36 mouse cellular contexts compared by ENCODE assay signal in genomic region chr16:27420982-27421381, GRCm38 (mm10). TPM values are rescaled to one million over a fixed set of nuclear protein-coding genes. Genes with fewer than 3 reads are reported as not detected.
"Had no signal": no experiment of that assay in that cellular context is flagged by ENCODE, and none has a peak within 500 bp of the region (broad histone marks: within the 10 kb centered on the region; RNA-seq: fewer than 3 reads in every experiment).

No protein-coding gene starts in this region.

- H3K27ac ChIP-seq: heart, embryonic 10.5 days; hindbrain, embryonic 10.5 days; hindbrain, embryonic 12.5 days; hindbrain, embryonic 14.5 days; intestine, embryonic 15.5 days; kidney, embryonic 15.5 days; kidney, postnatal 0 days; limb, embryonic 13.5 days; limb, embryonic 15.5 days had no signal

- ATAC-seq: forebrain, embryonic 16.5 days; hindbrain, embryonic 16.5 days; inflammation-experienced regulatory T-cells, adult 6 months; intestine, embryonic 15.5 days; intestine, postnatal 0 days had no signal

- DNase-seq: gastrocnemius, postnatal 10 days; gastrocnemius, postnatal 25 days; heart, adult 18-20 months; heart, postnatal 10 days; heart, postnatal 4 days; kidney, adult 2 months; kidney, adult 9 months; kidney, postnatal 14 days; kidney, postnatal 36 days; layer of hippocampus, adult 9-11 months; layer of hippocampus, postnatal 36 days; left cerebral cortex, postnatal 4 days had no signal

- H3K4me3 ChIP-seq: heart, embryonic 10.5 days; heart, embryonic 12.5 days; hindbrain, embryonic 10.5 days; hindbrain, embryonic 12.5 days; intestine, embryonic 15.5 days; kidney, embryonic 15.5 days; limb, embryonic 13.5 days; limb, embryonic 15.5 days had no signal

RNA-seq across cellular contexts. Expression of gene Uts2b, which starts 50.9 kb away (rescaled TPM):
- total RNA-seq: gastrocnemius, postnatal 10 days; gastrocnemius, postnatal 25 days; gastrocnemius, postnatal 4 days; granulocyte monocyte progenitor cell, adult 5-6 weeks; layer of hippocampus, adult 18-20 months; layer of hippocampus, adult 8-10 months; layer of hippocampus, postnatal 14 days; layer of hippocampus, postnatal 36 days; left cerebral cortex, adult 18-20 months; left cerebral cortex, adult 8-10 months; left cerebral cortex, postnatal 10 days; left cerebral cortex, postnatal 25 days; left cerebral cortex, postnatal 4 days; liver, adult 2 months had no signal
